8 mouse cellular contexts compared by ENCODE assay signal in the genomic region with DNA sequence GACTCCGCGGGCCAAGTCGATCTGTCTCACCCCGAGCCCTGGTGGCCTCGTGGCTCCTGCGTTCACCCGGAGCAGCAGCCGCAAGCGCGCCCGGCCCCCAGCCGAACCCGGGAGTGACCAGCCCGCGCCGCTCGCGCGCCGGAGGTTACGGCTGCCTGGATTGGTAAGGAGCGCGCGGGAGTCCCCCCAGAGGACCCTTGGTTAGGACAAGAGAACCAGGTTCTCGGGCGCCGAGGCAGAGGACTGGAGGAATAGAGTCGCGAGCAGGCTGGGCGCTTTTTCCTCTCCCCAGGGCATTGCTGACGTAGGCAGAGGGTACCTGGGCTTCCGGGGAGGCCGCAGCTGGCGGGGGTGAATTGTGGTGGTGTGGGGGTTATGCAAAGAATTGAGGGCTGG. TPM values are rescaled to one million over a fixed set of nuclear protein-coding genes. Genes with fewer than 3 reads are reported as not detected.
DNase-seq lines count a peak whose midpoint lies in the region; ATAC-seq and TF ChIP-seq lines count a peak whose summit lies in the region.

No protein-coding gene starts in this region.

- peak overlapping the region; percentile 98 for H3K27ac ChIP-seq in gastrocnemius, adult 2 months
- H3K27ac ChIP-seq in forebrain, embryonic 13.5 days, result peak overlapping the region; percentile 78
- peak overlapping the region; percentile 95 for H3K27ac ChIP-seq in liver, postnatal 0 days (ENCODE audit: low read depth)
- peak overlapping the region; percentile 92 for H3K27ac ChIP-seq in stomach, postnatal 0 days (replicated peaks)

- no peaks in the 10 kb centered on the region for H3K27me3 ChIP-seq in forebrain, embryonic 13.5 days
- no peaks in the 10 kb centered on the region for H3K27me3 ChIP-seq in liver, postnatal 0 days (ENCODE audit: insufficient read depth, low read length)
- H3K27me3 ChIP-seq in stomach, postnatal 0 days (ENCODE audit: control insufficient read depth, insufficient read depth, low read length), result no peaks in the 10 kb centered on the region

- H3K9me3 ChIP-seq in forebrain, embryonic 13.5 days (replicated peaks), result no peaks in the 10 kb centered on the region
- H3K9me3 ChIP-seq in liver, postnatal 0 days (ENCODE audit: low read length), result no peaks in the 10 kb centered on the region
- no peaks in the 10 kb centered on the region for H3K9me3 ChIP-seq in stomach, postnatal 0 days (ENCODE audit: control insufficient read depth, low read length)

- H3K4me3 ChIP-seq in gastrocnemius, adult 2 months, result peak overlapping the region; percentile 72
- H3K4me3 ChIP-seq in forebrain, embryonic 13.5 days, result peak overlapping the region; percentile 81
- H3K4me3 ChIP-seq in liver, postnatal 0 days (ENCODE audit: low read depth, low read length), result peak overlapping the region; percentile 87
- H3K4me3 ChIP-seq in stomach, postnatal 0 days (ENCODE audit: low read depth, low read length), result peak overlapping the region; percentile 79

- WGBS in forebrain, embryonic 13.5 days, result under 1% methylated on average over 34 of the region's 34 CpGs
- WGBS in liver, postnatal 0 days (ENCODE audit: insufficient replicate concordance), result 2% methylated on average over 34 of the region's 34 CpGs
- under 1% methylated on average over 33 of the region's 34 CpGs for WGBS in stomach, postnatal 0 days

- intact Hi-C loops in gastrocnemius, adult 2 months (cut with DNase I), result no loop called here
- intact Hi-C loops in gastrocnemius, postnatal 36 days (cut with DNase I), result no loop called here

- H3K4me2 ChIP-seq in forebrain, embryonic 13.5 days, result peak overlapping the region; percentile 90
- peak overlapping the region; percentile 89 for H3K4me2 ChIP-seq in liver, postnatal 0 days (ENCODE audit: low read depth, low read length)
- peak overlapping the region; percentile 97 for H3K4me2 ChIP-seq in stomach, postnatal 0 days (replicated peaks; ENCODE audit: low read depth)

- peaks cover 32% of the 10 kb centered on the region for H3K4me1 ChIP-seq in forebrain, embryonic 13.5 days
- peaks cover 25% of the 10 kb centered on the region for H3K4me1 ChIP-seq in liver, postnatal 0 days (ENCODE audit: insufficient read depth)
- H3K4me1 ChIP-seq in stomach, postnatal 0 days (replicated peaks; ENCODE audit: control insufficient read depth, insufficient read depth), result 0 out of 2 replicates have a peak, but pooled peaks cover 6% of the 10 kb centered on the region

- 0 out of 2 replicates have a peak, but pooled peaks have one; percentile 5 for TF ChIP-seq EP300 in liver, postnatal 0 days (IDR thresholded peaks at IDR 0.05; ENCODE audit: low read depth)
- no peak for TF ChIP-seq EP300 in stomach, postnatal 0 days (optimal IDR thresholded peaks at IDR 0.05)

- no peak for ATAC-seq in forebrain, embryonic 13.5 days
- ATAC-seq in liver, postnatal 0 days, result peak; percentile 41
- no peak; the same call in 1 of the 2 replicates for ATAC-seq in stomach, postnatal 0 days (ENCODE audit: low FRiP score, low TSS enrichment)

- H3K36me3 ChIP-seq in forebrain, embryonic 13.5 days (ENCODE audit: poor library complexity, severe bottlenecking), result peaks cover 40% of the 10 kb centered on the region
- H3K36me3 ChIP-seq in liver, postnatal 0 days (replicated peaks; ENCODE audit: insufficient read depth, low read length), result peaks cover 36% of the 10 kb centered on the region
- H3K36me3 ChIP-seq in stomach, postnatal 0 days (ENCODE audit: control insufficient read depth, insufficient read depth, low read length), result peaks cover 11% of the 10 kb centered on the region

- peak overlapping the region; percentile 89 for H3K9ac ChIP-seq in forebrain, embryonic 13.5 days
- H3K9ac ChIP-seq in liver, postnatal 0 days (replicated peaks), result peak overlapping the region; percentile 94
- peak overlapping the region; percentile 83 for H3K9ac ChIP-seq in stomach, postnatal 0 days (ENCODE audit: low read length)

- no peak for DNase-seq in gastrocnemius, adult 2 months
- DNase-seq in gastrocnemius, postnatal 36 days, result no peak
- peak; percentile 79 for DNase-seq in CD4-positive helper T cell, adult 2 months (ENCODE audit: low read depth, low spot score)
- no peak for DNase-seq in liver, postnatal 0 days
- no peak for DNase-seq in stomach, postnatal 0 days (ENCODE audit: low spot score)
- DNase-seq in layer of hippocampus, adult 8-10 months (ENCODE audit: low spot score in 2 of 2), result no peak
- DNase-seq in gastrocnemius, adult 8-10 months (ENCODE audit: low spot score in 2 of 2), result no peak

- no peak for TF ChIP-seq CTCF in gastrocnemius, adult 2 months (IDR thresholded peaks at IDR 0.05)
- TF ChIP-seq CTCF in liver, postnatal 0 days (IDR thresholded peaks at IDR 0.05; ENCODE audit: low read depth), result no peak
- TF ChIP-seq CTCF in stomach, postnatal 0 days (IDR thresholded peaks at IDR 0.05; ENCODE audit: low read depth), result no peak

RNA-seq across cellular contexts. Expression of a gene that starts 0.3 kb away (rescaled TPM):
- total RNA-seq in gastrocnemius, adult 2 months (2021), result 1 to 10 TPM in 1 of 2 experiments, under 1 TPM in 1; 0.78 to 1.5 TPM
- total RNA-seq in gastrocnemius, postnatal 36 days (2021), result 1 to 10 TPM in 1 of 2 experiments, under 1 TPM in 1; 0.76 to 1.2 TPM
- polyA plus RNA-seq in forebrain, embryonic 13.5 days (2015; fragmentation: Nextera tagmentation; extraction: Ambion mirVana), result 29.1 and 32.3 TPM in 2 replicates
- 19.8 and 23.7 TPM in 2 replicates for polyA plus RNA-seq in liver, postnatal 0 days (2015; fragmentation: Nextera tagmentation; extraction: Ambion mirVana)
- 11.8 TPM in 2 replicates for polyA plus RNA-seq in stomach, postnatal 0 days (2015; fragmentation: Nextera tagmentation; extraction: Ambion mirVana)
- 1 to 10 TPM; 1.4 to 2.4 (median 1.7) TPM for total RNA-seq in layer of hippocampus, adult 8-10 months (2022)
- total RNA-seq in gastrocnemius, adult 8-10 months (2022), result 1 to 10 TPM in 1 of 4 experiments, under 1 TPM in 3; 0.47 to 1.0 (median 0.83) TPM

RNA-seq across cellular contexts. Expression of a gene that starts 8.6 kb away (rescaled TPM):
- total RNA-seq in gastrocnemius, adult 2 months (2021), result 10 to 100 TPM; 40.5 to 44.8 TPM
- 10 to 100 TPM; 35.4 to 45.3 TPM for total RNA-seq in gastrocnemius, postnatal 36 days (2021)
- 193 and 198 TPM in 2 replicates for polyA plus RNA-seq in forebrain, embryonic 13.5 days (2015; fragmentation: Nextera tagmentation; extraction: Ambion mirVana)
- polyA plus RNA-seq in liver, postnatal 0 days (2015; fragmentation: Nextera tagmentation; extraction: Ambion mirVana), result 223 and 249 TPM in 2 replicates
- 311 and 314 TPM in 2 replicates for polyA plus RNA-seq in stomach, postnatal 0 days (2015; fragmentation: Nextera tagmentation; extraction: Ambion mirVana)
- 10 to 100 TPM; 56.8 to 69.3 (median 60.2) TPM for total RNA-seq in layer of hippocampus, adult 8-10 months (2022)
- total RNA-seq in gastrocnemius, adult 8-10 months (2022), result 10 to 100 TPM; 42.7 to 49.4 (median 45.2) TPM

RNA-seq across cellular contexts. Expression of a gene that starts 17.0 kb away (rescaled TPM):
- 10 to 100 TPM; 11.3 to 25.5 TPM for total RNA-seq in gastrocnemius, adult 2 months (2021)
- total RNA-seq in gastrocnemius, postnatal 36 days (2021), result 10 to 100 TPM; 14.3 to 15.9 TPM
- 1.4 and 2.0 TPM in 2 replicates for polyA plus RNA-seq in forebrain, embryonic 13.5 days (2015; fragmentation: Nextera tagmentation; extraction: Ambion mirVana)
- 2.6 and 3.4 TPM in 2 replicates for polyA plus RNA-seq in liver, postnatal 0 days (2015; fragmentation: Nextera tagmentation; extraction: Ambion mirVana)
- 7.0 and 8.2 TPM in 2 replicates for polyA plus RNA-seq in stomach, postnatal 0 days (2015; fragmentation: Nextera tagmentation; extraction: Ambion mirVana)
- 1 to 10 TPM; 4.6 to 7.0 (median 4.9) TPM for total RNA-seq in layer of hippocampus, adult 8-10 months (2022)
- 10 to 100 TPM; 11.7 to 14.4 (median 13.9) TPM for total RNA-seq in gastrocnemius, adult 8-10 months (2022)

RNA-seq across cellular contexts. Expression of a gene that starts 43.2 kb away (rescaled TPM):
- 1 to 10 TPM; 1.0 to 1.1 TPM for total RNA-seq in gastrocnemius, adult 2 months (2021)
- total RNA-seq in gastrocnemius, postnatal 36 days (2021), result 1 to 10 TPM; 1.3 to 1.6 TPM
- polyA plus RNA-seq in forebrain, embryonic 13.5 days (2015; fragmentation: Nextera tagmentation; extraction: Ambion mirVana), result 3.0 and 3.2 TPM in 2 replicates
- 6.8 and 6.9 TPM in 2 replicates for polyA plus RNA-seq in liver, postnatal 0 days (2015; fragmentation: Nextera tagmentation; extraction: Ambion mirVana)
- polyA plus RNA-seq in stomach, postnatal 0 days (2015; fragmentation: Nextera tagmentation; extraction: Ambion mirVana), result 8.2 TPM in 2 replicates
- 10 to 100 TPM in 2 of 4 experiments, 1 to 10 TPM in 2; 8.0 to 16.5 (median 11.9) TPM for total RNA-seq in layer of hippocampus, adult 8-10 months (2022)
- under 1 TPM; 0.92 to 0.96 (median 0.93) TPM for total RNA-seq in gastrocnemius, adult 8-10 months (2022)

RNA-seq across cellular contexts. Expression of a gene that starts 43.3 kb away (rescaled TPM):
- 10 to 100 TPM; 39.3 to 45.5 TPM for total RNA-seq in gastrocnemius, adult 2 months (2021)
- total RNA-seq in gastrocnemius, postnatal 36 days (2021), result 10 to 100 TPM; 38.2 to 40.6 TPM
- polyA plus RNA-seq in forebrain, embryonic 13.5 days (2015; fragmentation: Nextera tagmentation; extraction: Ambion mirVana), result 69.3 and 79.6 TPM in 2 replicates
- polyA plus RNA-seq in liver, postnatal 0 days (2015; fragmentation: Nextera tagmentation; extraction: Ambion mirVana), result 29.3 and 30.7 TPM in 2 replicates
- 48.0 and 49.5 TPM in 2 replicates for polyA plus RNA-seq in stomach, postnatal 0 days (2015; fragmentation: Nextera tagmentation; extraction: Ambion mirVana)
- 10 to 100 TPM; 72.6 to 90.6 (median 75.3) TPM for total RNA-seq in layer of hippocampus, adult 8-10 months (2022)
- total RNA-seq in gastrocnemius, adult 8-10 months (2022), result 10 to 100 TPM; 38.7 to 49.7 (median 44.0) TPM
